Mouse (Mus musculus): ENCODE measurements around the gene Zfp74. TPM values are rescaled to one million over a fixed set of nuclear protein-coding genes. Genes with fewer than 3 reads are reported as not detected.

The Zfp74 gene
- total RNA-seq (2014; rRNA removed): 7.9 and 10.1 TPM in 2 replicates
- 13.1 and 14.6 TPM in 2 replicates for polyA plus RNA-seq (2015; fragmentation: Nextera tagmentation; extraction: Ambion mirVana)

- peak within 1 kb of the TSS; percentile 76 for H3K9ac ChIP-seq (replicated peaks; ENCODE audit: low read length)
- TF ChIP-seq CTCF (IDR thresholded peaks at IDR 0.05; ENCODE audit: low read depth): no peak
- H3K4me3 ChIP-seq (ENCODE audit: low read length): peak within 1 kb of the TSS; percentile 80
- H3K27me3 ChIP-seq (ENCODE audit: insufficient read depth, low read length): no peaks in the 10 kb centered on the region
- no peaks in the 10 kb centered on the region for H3K9me3 ChIP-seq (ENCODE audit: low read length)
- H3K27ac ChIP-seq: peak within 1 kb of the TSS; percentile 95
- ATAC-seq (peak; percentile 90), DNase-seq (ENCODE audit: low spot score) (peak; percentile 84)
- under 1% methylated on average over 52 of the region's 52 CpGs for WGBS
- peak within 1 kb of the TSS; percentile 73 for H3K4me2 ChIP-seq (ENCODE audit: low read depth, low read length)
- H3K4me1 ChIP-seq (ENCODE audit: insufficient read depth, low read length): no peaks in the 10 kb centered on the region
- H3K36me3 ChIP-seq (ENCODE audit: insufficient read depth, low read length): peaks cover 12% of the 10 kb centered on the region; the same call in 1 of the 2 replicates
Measured at GRCm38 (mm10) chr7:29953513-29954401, at the start of gene Zfp74. Zfp74 (minus strand) TSS chr7:29954089.

DNA sequence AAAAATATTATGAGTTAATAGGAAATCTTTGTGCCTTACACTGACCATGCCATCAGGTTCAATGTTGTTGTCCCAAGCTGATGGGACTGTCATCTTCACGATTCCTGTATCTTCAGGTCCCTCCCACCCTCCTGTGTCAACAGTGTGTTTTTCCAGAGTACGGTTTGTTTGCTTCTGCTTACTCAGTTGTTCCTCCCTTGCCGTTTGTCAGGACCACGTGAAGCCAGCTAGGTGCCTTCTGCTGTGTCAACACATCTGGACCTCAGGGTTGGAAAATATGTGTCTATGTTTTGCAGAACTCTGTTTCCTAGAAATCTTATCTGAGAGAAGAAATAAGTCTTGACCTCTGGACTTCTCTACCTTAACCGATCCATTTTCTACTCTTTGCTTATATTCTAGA lies 46.7 kb upstream of the Zfp74 start:
- 87% methylated on average over 5 of the region's 5 CpGs for WGBS
- Histone ChIP-seq H3K4me1 (ENCODE audit: insufficient read depth, low read length) (no peaks in the 10 kb centered on the region), H3K36me3 (ENCODE audit: insufficient read depth, low read length) (peaks cover 18% of the 10 kb centered on the region)

DNA sequence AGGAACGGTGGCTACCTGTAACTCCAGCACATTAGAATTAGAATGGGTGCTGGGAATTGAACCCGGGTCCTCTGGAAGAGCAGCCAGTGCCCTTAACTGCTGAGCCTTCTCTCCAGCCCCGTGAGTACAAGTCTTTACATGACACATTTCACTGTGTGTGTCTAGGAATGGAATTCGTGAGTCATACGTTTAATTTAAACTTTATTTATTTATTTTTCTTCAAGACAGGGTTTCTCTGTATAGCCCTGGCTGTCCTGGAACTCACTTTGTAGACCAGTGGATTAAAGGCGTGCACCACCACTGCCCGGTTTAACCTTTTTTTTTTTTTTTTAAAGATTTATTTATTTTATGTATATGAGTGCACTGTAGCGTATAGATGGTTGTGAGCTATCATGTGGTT lies 41.2 kb upstream of the Zfp74 start:
- TF ChIP-seq CTCF (IDR thresholded peaks at IDR 0.05; ENCODE audit: low read depth): no peak
- ATAC-seq (no peak), DNase-seq (ENCODE audit: low spot score) (no peak)
- Histone ChIP-seq H3K9ac (replicated peaks; ENCODE audit: low read length) (no peak overlapping the region), H3K4me2 (ENCODE audit: low read depth, low read length) (no peak overlapping the region), H3K36me3 (ENCODE audit: insufficient read depth, low read length) (peaks cover 22% of the 10 kb centered on the region), H3K27ac (no peak overlapping the region), H3K27me3 (ENCODE audit: insufficient read depth, low read length) (no peaks in the 10 kb centered on the region), H3K4me3 (ENCODE audit: low read length) (no peak overlapping the region), H3K9me3 (ENCODE audit: low read length) (no peaks in the 10 kb centered on the region), H3K4me1 (ENCODE audit: insufficient read depth, low read length) (no peaks in the 10 kb centered on the region)
- 95% methylated on average over 8 of the region's 8 CpGs for WGBS

More for the DNA sequence above, 46.7 kb upstream of the Zfp74 start:
- DNase-seq (ENCODE audit: low spot score) (no peak), ATAC-seq (no peak)
- H3K9me3 ChIP-seq (ENCODE audit: low read length): no peaks in the 10 kb centered on the region
- TF ChIP-seq CTCF (IDR thresholded peaks at IDR 0.05; ENCODE audit: low read depth): no peak
- H3K9ac ChIP-seq (replicated peaks; ENCODE audit: low read length): no peak overlapping the region
- H3K4me2 ChIP-seq (ENCODE audit: low read depth, low read length): no peak overlapping the region
- H3K27ac ChIP-seq: no peak overlapping the region
- no peak overlapping the region for H3K4me3 ChIP-seq (ENCODE audit: low read length)
- H3K27me3 ChIP-seq (ENCODE audit: insufficient read depth, low read length): no peaks in the 10 kb centered on the region

DNA sequence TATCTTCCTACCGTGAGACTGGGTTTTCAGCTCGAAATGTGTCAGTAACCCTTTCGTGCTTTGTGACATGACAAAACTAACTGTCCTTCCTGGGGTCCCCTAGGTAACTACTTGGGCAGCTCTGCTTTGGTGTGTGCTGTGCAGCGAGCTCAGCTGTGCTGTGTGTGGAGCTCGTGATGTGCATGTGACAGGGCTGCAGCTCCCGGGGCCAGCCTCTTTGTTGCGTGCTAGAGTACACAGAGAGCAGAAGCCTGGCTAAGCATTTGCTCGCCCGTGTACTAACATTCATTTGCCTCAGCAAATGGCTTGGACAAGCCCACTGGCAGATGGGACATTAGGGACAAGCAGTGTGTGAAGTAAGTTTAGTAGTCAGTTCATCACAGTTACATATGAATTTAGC lies 39.5 kb upstream of the Zfp74 start:
- TF ChIP-seq CTCF (IDR thresholded peaks at IDR 0.05; ENCODE audit: low read depth): no peak
- H3K36me3 ChIP-seq (ENCODE audit: insufficient read depth, low read length): peaks cover 20% of the 10 kb centered on the region
- no peak overlapping the region for H3K9ac ChIP-seq (replicated peaks; ENCODE audit: low read length)
- WGBS: 89% methylated on average over 9 of the region's 9 CpGs
- ATAC-seq: no peak
- no peak for DNase-seq (ENCODE audit: low spot score)
- H3K27ac ChIP-seq: no peak overlapping the region
- H3K27me3 ChIP-seq (ENCODE audit: insufficient read depth, low read length): no peaks in the 10 kb centered on the region
- H3K4me3 ChIP-seq (ENCODE audit: low read length): no peak overlapping the region
- no peak overlapping the region for H3K4me2 ChIP-seq (ENCODE audit: low read depth, low read length)
- no peaks in the 10 kb centered on the region for H3K4me1 ChIP-seq (ENCODE audit: insufficient read depth, low read length)
- no peaks in the 10 kb centered on the region for H3K9me3 ChIP-seq (ENCODE audit: low read length)

- WGBS: 96% methylated on average over 8 of the region's 8 CpGs
Measured at GRCm38 (mm10) chr7:29992698-29993097, 38.8 kb upstream of the Zfp74 start.

DNA sequence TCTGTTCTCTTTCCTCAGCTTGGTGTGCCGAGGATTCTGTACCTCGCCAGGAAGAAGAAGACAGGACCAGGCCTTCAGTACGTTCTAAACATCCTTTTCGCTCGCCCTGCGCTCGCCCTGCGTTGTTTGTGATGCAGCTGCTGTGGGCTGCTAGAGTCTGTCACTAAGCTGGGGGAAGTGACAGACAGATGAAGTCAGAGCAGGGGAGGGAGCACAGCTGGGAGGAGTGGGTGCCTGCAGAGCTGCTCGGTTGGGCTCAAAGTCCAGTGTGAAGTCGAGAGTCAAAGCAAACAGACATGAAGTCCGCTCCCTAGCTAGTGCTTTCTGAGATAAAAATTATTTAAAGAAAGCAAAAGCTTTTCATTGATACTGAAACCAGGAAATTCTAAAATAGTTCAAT lies 35.1 kb upstream of the Zfp74 start:
- peaks cover 21% of the 10 kb centered on the region; the same call in 1 of the 2 replicates for H3K36me3 ChIP-seq (ENCODE audit: insufficient read depth, low read length)
- TF ChIP-seq CTCF (IDR thresholded peaks at IDR 0.05; ENCODE audit: low read depth): no peak
- no peak for ATAC-seq

More at GRCm38 (mm10) chr7:29992698-29993097, 38.8 kb upstream of the Zfp74 start:
- no peak overlapping the region for H3K27ac ChIP-seq
- DNase-seq (ENCODE audit: low spot score) (no peak), ATAC-seq (no peak)
- peaks cover 14% of the 10 kb centered on the region; the same call in 1 of the 2 replicates for H3K36me3 ChIP-seq (ENCODE audit: insufficient read depth, low read length)
- no peak overlapping the region for H3K4me2 ChIP-seq (ENCODE audit: low read depth, low read length)
- H3K27me3 ChIP-seq (ENCODE audit: insufficient read depth, low read length): no peaks in the 10 kb centered on the region
- no peak overlapping the region for H3K4me3 ChIP-seq (ENCODE audit: low read length)
- TF ChIP-seq CTCF (IDR thresholded peaks at IDR 0.05; ENCODE audit: low read depth): no peak
- H3K9ac ChIP-seq (replicated peaks; ENCODE audit: low read length): no peak overlapping the region
- H3K4me1 ChIP-seq (ENCODE audit: insufficient read depth, low read length): no peaks in the 10 kb centered on the region
- H3K9me3 ChIP-seq (ENCODE audit: low read length): no peaks in the 10 kb centered on the region

GRCm38 (mm10) chr7:29987551-29987950 lies 33.7 kb upstream of the Zfp74 start:
- ATAC-seq (no peak), DNase-seq (ENCODE audit: low spot score) (no peak)
- Histone ChIP-seq H3K4me3 (ENCODE audit: low read length) (no peak overlapping the region), H3K9me3 (ENCODE audit: low read length) (no peaks in the 10 kb centered on the region), H3K27ac (no peak overlapping the region), H3K27me3 (ENCODE audit: insufficient read depth, low read length) (no peaks in the 10 kb centered on the region), H3K9ac (replicated peaks; ENCODE audit: low read length) (no peak overlapping the region), H3K4me1 (ENCODE audit: insufficient read depth, low read length) (peaks cover 5% of the 10 kb centered on the region; the same call in 1 of the 2 replicates), H3K36me3 (ENCODE audit: insufficient read depth, low read length) (peaks cover 21% of the 10 kb centered on the region; the same call in 1 of the 2 replicates), H3K4me2 (ENCODE audit: low read depth, low read length) (no peak overlapping the region)
- no peak for TF ChIP-seq CTCF (IDR thresholded peaks at IDR 0.05; ENCODE audit: low read depth)
- 92% methylated on average over 5 of the region's 5 CpGs for WGBS

More for the DNA sequence above, 35.1 kb upstream of the Zfp74 start:
- Histone ChIP-seq H3K4me1 (ENCODE audit: insufficient read depth, low read length) (no peaks in the 10 kb centered on the region), H3K9me3 (ENCODE audit: low read length) (no peaks in the 10 kb centered on the region), H3K4me2 (ENCODE audit: low read depth, low read length) (no peak overlapping the region), H3K9ac (replicated peaks; ENCODE audit: low read length) (no peak overlapping the region), H3K4me3 (ENCODE audit: low read length) (no peak overlapping the region), H3K27me3 (ENCODE audit: insufficient read depth, low read length) (no peaks in the 10 kb centered on the region), H3K27ac (no peak overlapping the region)
- no peak for DNase-seq (ENCODE audit: low spot score)
- WGBS: 92% methylated on average over 11 of the region's 11 CpGs
